Mouse (Mus musculus) kidney, adult 2 months (tissue): ENCODE measurements at regions not wholly inside any gene's neighbourhood (a gene's known extent, or its start where the extent isn't known, plus 50 kb on each side); places are given as distances from the start of the nearest gene placed in this dataset.

Experiments
- CTCF ChIP-seq: fragments of 200-500 bp; conservative IDR thresholded peaks from 2 replicates; pipeline ENCODE4 v1.5.1; 2011; ENCODE audit warnings: low read depth, mild to moderate bottlenecking, control low read depth, low read length, moderate library complexity, mixed read lengths; ENCODE audit not compliant: insufficient read depth, insufficient read length
- POLR2A ChIP-seq: fragments of 200-500 bp; IDR thresholded peaks from one replicate; pipeline ENCODE4 v1.6.1; 2011; ENCODE audit warnings: low read depth, low read length, control low read depth

GRCm38 (mm10) chr7:124957329-124957728 is 487.1 kb upstream of the Kdm8 start:
- TF ChIP-seq POLR2A (no peak), CTCF (no peak)
